Comparison of ENCODE assay signal across 16 mouse cellular contexts in the genomic region with DNA sequence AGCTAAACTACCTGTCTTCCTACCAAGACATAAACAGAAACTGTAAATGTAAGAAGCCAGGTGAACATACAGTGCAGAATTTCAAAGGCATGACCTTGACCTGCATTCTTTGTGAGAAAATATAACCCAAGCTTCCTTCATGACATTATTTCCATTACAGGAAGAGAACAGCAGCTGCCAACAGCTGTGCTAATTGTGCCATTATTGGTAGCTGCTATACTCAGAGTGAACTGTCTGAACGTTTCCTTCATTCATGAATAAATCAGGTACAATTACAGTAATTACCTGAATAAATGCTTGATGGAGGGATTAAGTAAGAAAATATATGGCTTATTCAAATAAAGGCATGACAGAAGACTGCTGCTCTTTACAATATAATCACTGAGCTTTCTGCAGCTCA.
DNase-seq lines count a peak whose midpoint lies in the region; ATAC-seq lines count a peak whose summit lies in the region.
"Had no signal": no experiment of that assay in that cellular context is flagged by ENCODE, and none has a peak within 500 bp of the region (broad histone marks: within the 10 kb centered on the region; RNA-seq: fewer than 3 reads in every experiment).

No protein-coding gene starts in this region.

- WGBS in forebrain, embryonic 13.5 days = 29% methylated on average over 1 of the region's 1 CpGs
- 56% methylated on average over 1 of the region's 1 CpGs for WGBS in forebrain, embryonic 11.5 days
- WGBS in forebrain, embryonic 15.5 days = 9% methylated on average over 1 of the region's 1 CpGs
- WGBS in forebrain, embryonic 10.5 days = 72% methylated on average over 1 of the region's 1 CpGs
- 19% methylated on average over 1 of the region's 1 CpGs for WGBS in forebrain, embryonic 16.5 days

- no peaks in the 10 kb centered on the region for H3K9me3 ChIP-seq in forebrain, embryonic 13.5 days (replicated peaks)
- no peaks in the 10 kb centered on the region for H3K9me3 ChIP-seq in forebrain, embryonic 11.5 days (ENCODE audit: control insufficient read depth, low read length)
- H3K9me3 ChIP-seq in forebrain, embryonic 15.5 days = no peaks in the 10 kb centered on the region
- no peaks in the 10 kb centered on the region for H3K9me3 ChIP-seq in forebrain, embryonic 10.5 days
- no peaks in the 10 kb centered on the region for H3K9me3 ChIP-seq in forebrain, embryonic 16.5 days (ENCODE audit: control insufficient read depth, low read length)
- H3K9me3 ChIP-seq: embryonic facial prominence, embryonic 13.5 days had no signal

- H3K27ac ChIP-seq in forebrain, embryonic 13.5 days = 0 out of 2 replicates have a peak overlapping the region, but pooled peaks have one; percentile 3
- H3K27ac ChIP-seq in forebrain, embryonic 11.5 days (ENCODE audit: low read depth, low read length) = no peak overlapping the region
- no peak overlapping the region for H3K27ac ChIP-seq in forebrain, embryonic 15.5 days (replicated peaks)
- H3K27ac ChIP-seq in forebrain, embryonic 10.5 days = no peak overlapping the region
- H3K27ac ChIP-seq in forebrain, embryonic 16.5 days (ENCODE audit: low read length) = no peak overlapping the region
- H3K27ac ChIP-seq: embryonic facial prominence, embryonic 13.5 days had no signal

- peak; percentile 77 for ATAC-seq in forebrain, embryonic 13.5 days
- ATAC-seq in forebrain, embryonic 11.5 days (replicated peaks; ENCODE audit: low FRiP score) = no peak
- peak; percentile 78 for ATAC-seq in forebrain, embryonic 15.5 days (replicated peaks)
- ATAC-seq in forebrain, embryonic 16.5 days = peak; percentile 88

- no peak overlapping the region for H3K4me3 ChIP-seq in forebrain, embryonic 13.5 days
- H3K4me3 ChIP-seq in forebrain, embryonic 11.5 days (ENCODE audit: low read depth, low read length) = no peak overlapping the region
- no peak overlapping the region for H3K4me3 ChIP-seq in forebrain, embryonic 15.5 days
- H3K4me3 ChIP-seq in forebrain, embryonic 10.5 days = no peak overlapping the region
- H3K4me3 ChIP-seq in forebrain, embryonic 16.5 days (replicated peaks; ENCODE audit: low read length) = no peak overlapping the region
- H3K4me3 ChIP-seq: embryonic facial prominence, embryonic 13.5 days had no signal

- H3K4me1 ChIP-seq in forebrain, embryonic 13.5 days = no peaks in the 10 kb centered on the region
- H3K4me1 ChIP-seq in forebrain, embryonic 11.5 days (replicated peaks; ENCODE audit: control insufficient read depth, insufficient read depth, low read length) = no peaks in the 10 kb centered on the region
- H3K4me1 ChIP-seq in forebrain, embryonic 15.5 days = no peaks in the 10 kb centered on the region
- H3K4me1 ChIP-seq in forebrain, embryonic 10.5 days = no peaks in the 10 kb centered on the region
- H3K4me1 ChIP-seq in forebrain, embryonic 16.5 days (replicated peaks; ENCODE audit: control insufficient read depth, insufficient read depth, low read length) = no peaks in the 10 kb centered on the region
- H3K4me1 ChIP-seq: embryonic facial prominence, embryonic 13.5 days had no signal

- H3K27me3 ChIP-seq in forebrain, embryonic 13.5 days = no peaks in the 10 kb centered on the region
- no peaks in the 10 kb centered on the region for H3K27me3 ChIP-seq in forebrain, embryonic 11.5 days (ENCODE audit: control insufficient read depth, insufficient read depth, low read length)
- H3K27me3 ChIP-seq in forebrain, embryonic 15.5 days = no peaks in the 10 kb centered on the region
- no peaks in the 10 kb centered on the region for H3K27me3 ChIP-seq in forebrain, embryonic 10.5 days (ENCODE audit: poor library complexity, severe bottlenecking)
- H3K27me3 ChIP-seq in forebrain, embryonic 16.5 days (replicated peaks; ENCODE audit: control insufficient read depth, insufficient read depth, low read length) = no peaks in the 10 kb centered on the region
- H3K27me3 ChIP-seq: embryonic facial prominence, embryonic 13.5 days had no signal

- intact Hi-C loops in heart, postnatal 10 days (cut with DNase I) = no loop called here

- H3K36me3 ChIP-seq in forebrain, embryonic 13.5 days (ENCODE audit: poor library complexity, severe bottlenecking) = no peaks in the 10 kb centered on the region
- no peaks in the 10 kb centered on the region for H3K36me3 ChIP-seq in forebrain, embryonic 11.5 days (ENCODE audit: control insufficient read depth, insufficient read depth, low read length)
- no peaks in the 10 kb centered on the region for H3K36me3 ChIP-seq in forebrain, embryonic 15.5 days
- H3K36me3 ChIP-seq in forebrain, embryonic 10.5 days (replicated peaks) = no peaks in the 10 kb centered on the region
- H3K36me3 ChIP-seq in forebrain, embryonic 16.5 days (ENCODE audit: control insufficient read depth, insufficient read depth) = no peaks in the 10 kb centered on the region
- H3K36me3 ChIP-seq: embryonic facial prominence, embryonic 13.5 days had no signal

- no peak overlapping the region for H3K9ac ChIP-seq in forebrain, embryonic 13.5 days
- H3K9ac ChIP-seq in forebrain, embryonic 11.5 days (ENCODE audit: low read length) = no peak overlapping the region
- H3K9ac ChIP-seq in forebrain, embryonic 15.5 days (replicated peaks) = no peak overlapping the region
- no peak overlapping the region for H3K9ac ChIP-seq in forebrain, embryonic 16.5 days (replicated peaks; ENCODE audit: low read depth, low read length)
- H3K9ac ChIP-seq: embryonic facial prominence, embryonic 13.5 days had no signal

- H3K4me2 ChIP-seq in forebrain, embryonic 13.5 days = no peak overlapping the region
- H3K4me2 ChIP-seq in forebrain, embryonic 11.5 days (ENCODE audit: low read depth, low read length, severe bottlenecking) = no peak overlapping the region
- no peak overlapping the region for H3K4me2 ChIP-seq in forebrain, embryonic 15.5 days (replicated peaks)
- no peak overlapping the region for H3K4me2 ChIP-seq in forebrain, embryonic 16.5 days (ENCODE audit: low read length)
- H3K4me2 ChIP-seq: embryonic facial prominence, embryonic 13.5 days had no signal

- DNase-seq in forebrain, embryonic 11.5 days (ENCODE audit: low spot score) = no peak
- DNase-seq in forebrain, embryonic 10.5 days (ENCODE audit: extremely low spot score, low spot score) = no peak
- no peak for DNase-seq in gastrocnemius, postnatal 10 days
- DNase-seq in heart, postnatal 10 days = no peak
- DNase-seq: adrenal gland, adult 2 months; adrenal gland, postnatal 10 days; adrenal gland, postnatal 25 days; cerebellum, adult 11-12 months; cerebellum, adult 2 months; cerebellum, adult 9-10 months; cerebellum, postnatal 10 days; cerebellum, postnatal 25 days had no signal
